Mouse (Mus musculus): ENCODE results near the gene Retn.

- TF ChIP-seq CTCF (IDR thresholded peaks at IDR 0.05; ENCODE audit: low read depth), result no peak
- no peak for TF ChIP-seq EP300 (IDR thresholded peaks at IDR 0.05; ENCODE audit: low read depth)
Measured at GRCm38 (mm10) chr8:3648268-3648667, 7.3 kb upstream of the Retn start.

Data from heart, postnatal 0 days (tissue).